Mouse (Mus musculus): ENCODE measurements at regions not wholly inside any gene's neighbourhood (a gene's known extent, or its start where the extent isn't known, plus 50 kb on each side); places are given as distances from the start of the nearest gene placed in this dataset.

DNA sequence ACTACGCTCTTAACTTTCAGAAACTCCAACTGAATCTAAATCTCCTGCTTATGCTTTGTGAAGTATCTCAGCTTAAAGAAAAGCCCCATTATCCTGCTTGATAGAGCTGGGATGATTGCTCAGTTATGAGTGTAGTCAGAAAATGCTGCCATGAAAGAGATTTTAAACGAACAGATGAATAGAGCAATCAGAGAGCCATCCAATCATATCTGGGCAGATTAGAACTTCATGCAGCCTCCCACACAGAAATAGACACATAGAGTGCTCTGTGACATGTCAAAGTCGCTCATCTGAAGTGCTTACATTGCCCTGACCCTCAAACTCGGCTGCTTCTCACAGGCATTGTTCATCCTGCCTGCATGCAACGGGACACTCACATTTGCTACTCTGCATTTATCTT, 299.0 kb downstream of the Dmrt2 start:
- no peak overlapping the region for H3K4me3 ChIP-seq (ENCODE audit: control insufficient read depth in 1 of 2, insufficient read depth in 1 of 2, low read depth in 2 of 2, low read length in 2 of 2)
- no peaks in the 10 kb centered on the region for H3K4me1 ChIP-seq (ENCODE audit: control insufficient read depth in 1 of 2, insufficient read depth in 2 of 2, low read length in 2 of 2)
- H3K9ac ChIP-seq (ENCODE audit: control insufficient read depth, low read depth, low read length, poor library complexity, severe bottlenecking): no peak overlapping the region
- H3K36me3 ChIP-seq (ENCODE audit: control insufficient read depth in 1 of 2, insufficient read depth in 2 of 2, low read length in 2 of 2): no peaks in the 10 kb centered on the region
- H3K27me3 ChIP-seq (ENCODE audit: control insufficient read depth in 1 of 2, insufficient read depth in 2 of 2, low read length in 2 of 2): no peaks in the 10 kb centered on the region
- H3K27ac ChIP-seq (ENCODE audit: control insufficient read depth, low read depth, low read length): no peak overlapping the region
- H3K79me2 ChIP-seq (ENCODE audit: control insufficient read depth, insufficient read depth, low read length, poor library complexity): no peaks in the 10 kb centered on the region
- DNase-seq (ENCODE audit: low read depth, low spot score): no peak
- H3K9me3 ChIP-seq (replicated peaks; ENCODE audit: insufficient read depth, low read length): no peaks in the 10 kb centered on the region
- TF ChIP-seq ZMIZ1 (IDR thresholded peaks at IDR 0.05; ENCODE audit: low read depth, low read length) (no peak), SIN3A (IDR thresholded peaks at IDR 0.05; ENCODE audit: low read length) (no peak), POLR2AphosphoS5 (IDR thresholded peaks at IDR 0.05; ENCODE audit: borderline replicate concordance, low read depth, low read length) (no peak), GABPA (IDR thresholded peaks at IDR 0.05; ENCODE audit: low read depth, low read length) (no peak), TAL1 (IDR thresholded peaks at IDR 0.05; ENCODE audit: low read length) (no peak), GATA1 (IDR thresholded peaks at IDR 0.05; ENCODE audit: low read depth, low read length) (no peak), MYB (IDR thresholded peaks at IDR 0.05; ENCODE audit: low read depth, low read length) (no peak), USF2 (IDR thresholded peaks at IDR 0.05; ENCODE audit: borderline replicate concordance in 1 of 2, insufficient read depth in 1 of 2, low read depth in 1 of 2, low read length in 2 of 2) (no peak), RCOR1 (IDR thresholded peaks at IDR 0.05; ENCODE audit: low read depth, low read length) (no peak), CTCF (IDR thresholded peaks at IDR 0.05 in 2 of 3, conservative IDR thresholded peaks at IDR 0.05 in 1 of 3; ENCODE audit: control insufficient read depth in 1 of 3, insufficient read depth in 1 of 3, low read depth in 2 of 3, low read length in 3 of 3, poor library complexity in 1 of 3, severe bottlenecking in 1 of 3) (no peak), POLR2A (IDR thresholded peaks at IDR 0.05; ENCODE audit: control insufficient read depth in 1 of 2, insufficient read depth in 1 of 2, low read depth in 1 of 2, low read length in 2 of 2, poor library complexity in 1 of 2) (no peak)

DNA sequence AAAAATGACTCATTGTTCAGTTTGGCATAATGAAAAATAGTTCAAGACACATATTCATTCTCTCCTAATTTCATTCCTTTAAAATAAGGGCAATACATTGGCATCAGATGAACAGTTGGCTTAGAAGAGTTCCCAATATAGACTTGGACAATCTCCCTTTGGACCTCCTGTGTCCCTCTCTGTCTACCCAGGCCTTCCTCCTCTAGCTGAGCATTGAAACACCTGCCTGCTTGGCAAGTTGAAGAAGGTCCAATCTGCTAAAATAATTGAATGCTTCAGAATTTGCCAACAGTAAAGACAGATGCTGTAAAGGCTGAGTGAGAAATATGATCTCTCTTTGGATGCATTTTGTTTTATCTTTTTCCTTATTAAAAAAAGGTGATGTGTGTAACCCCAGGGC, 303.0 kb downstream of the Dmrt2 start:
- no peak for DNase-seq (ENCODE audit: low read depth, low spot score)
- H3K36me3 ChIP-seq (ENCODE audit: control insufficient read depth in 1 of 2, insufficient read depth in 2 of 2, low read length in 2 of 2): no peaks in the 10 kb centered on the region
- no peaks in the 10 kb centered on the region for H3K9me3 ChIP-seq (replicated peaks; ENCODE audit: insufficient read depth, low read length)
- H3K4me1 ChIP-seq (ENCODE audit: control insufficient read depth in 1 of 2, insufficient read depth in 2 of 2, low read length in 2 of 2): no peaks in the 10 kb centered on the region
- TF ChIP-seq ZNF384 (IDR thresholded peaks at IDR 0.05; ENCODE audit: low read depth, low read length) (no peak), MXI1 (IDR thresholded peaks at IDR 0.05; ENCODE audit: low read depth, low read length) (no peak), TBP (IDR thresholded peaks at IDR 0.05; ENCODE audit: low read depth, low read length) (no peak), SMC3 (IDR thresholded peaks at IDR 0.05; ENCODE audit: low read depth, low read length) (no peak), CTCF (IDR thresholded peaks at IDR 0.05 in 2 of 3, conservative IDR thresholded peaks at IDR 0.05 in 1 of 3; ENCODE audit: control insufficient read depth in 1 of 3, insufficient read depth in 1 of 3, low read depth in 2 of 3, low read length in 3 of 3, poor library complexity in 1 of 3, severe bottlenecking in 1 of 3) (no peak), MAFK (IDR thresholded peaks at IDR 0.05; ENCODE audit: borderline replicate concordance, low read depth, low read length) (no peak), CHD2 (IDR thresholded peaks at IDR 0.05; ENCODE audit: low read length) (no peak), E2F4 (IDR thresholded peaks at IDR 0.05; ENCODE audit: borderline replicate concordance, low read depth, low read length) (no peak), ETS1 (IDR thresholded peaks at IDR 0.05; ENCODE audit: low read depth, low read length) (no peak), MYC (IDR thresholded peaks at IDR 0.05; ENCODE audit: low read depth, low read length) (no peak), ZMIZ1 (IDR thresholded peaks at IDR 0.05; ENCODE audit: low read depth, low read length) (no peak), MAZ (IDR thresholded peaks at IDR 0.05; ENCODE audit: low read depth, low read length) (no peak), GATA1 (IDR thresholded peaks at IDR 0.05; ENCODE audit: low read depth, low read length) (no peak), ELF1 (IDR thresholded peaks at IDR 0.05; ENCODE audit: low read depth, low read length) (no peak), EP300 (IDR thresholded peaks at IDR 0.05; ENCODE audit: low read depth in 1 of 2, low read length in 2 of 2) (no peak), POLR2A (IDR thresholded peaks at IDR 0.05; ENCODE audit: control insufficient read depth in 1 of 2, insufficient read depth in 1 of 2, low read depth in 1 of 2, low read length in 2 of 2, poor library complexity in 1 of 2) (no peak), JUND (IDR thresholded peaks at IDR 0.05; ENCODE audit: low read depth, low read length) (no peak), POLR2AphosphoS2 (IDR thresholded peaks at IDR 0.05; ENCODE audit: low read length) (no peak)
- no peaks in the 10 kb centered on the region for H3K79me2 ChIP-seq (ENCODE audit: control insufficient read depth, insufficient read depth, low read length, poor library complexity)
- H3K27ac ChIP-seq (ENCODE audit: control insufficient read depth, low read depth, low read length): no peak overlapping the region
- no peaks in the 10 kb centered on the region for H3K27me3 ChIP-seq (ENCODE audit: control insufficient read depth in 1 of 2, insufficient read depth in 2 of 2, low read length in 2 of 2)
- H3K9ac ChIP-seq (ENCODE audit: control insufficient read depth, low read depth, low read length, poor library complexity, severe bottlenecking): no peak overlapping the region
- no peak overlapping the region for H3K4me3 ChIP-seq (ENCODE audit: control insufficient read depth in 1 of 2, insufficient read depth in 1 of 2, low read depth in 2 of 2, low read length in 2 of 2)
